Mouse (Mus musculus): ENCODE data around the gene Il17re.

Gene Il17re

DNA sequence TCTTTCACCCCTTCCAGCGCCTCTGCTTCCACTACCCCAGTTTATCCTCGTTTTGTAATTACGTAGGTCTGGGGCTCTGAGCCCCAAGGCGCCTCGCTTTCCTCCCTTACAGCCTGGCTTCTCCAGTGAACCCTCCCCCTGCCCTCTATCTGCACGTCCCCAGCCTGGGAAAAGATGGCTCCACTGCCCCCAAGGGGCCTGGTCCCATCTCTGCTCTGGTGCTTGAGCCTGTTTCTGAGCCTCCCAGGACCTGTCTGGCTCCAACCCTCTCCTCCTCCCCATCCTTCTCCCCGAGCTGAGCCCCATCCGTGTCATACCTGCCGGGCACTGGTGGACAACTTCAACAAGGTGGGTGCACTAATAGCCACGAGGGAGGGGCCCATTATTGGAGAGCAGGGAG lies 25.4 kb downstream of the Il17re start:
- DNase-seq (ENCODE audit: low read depth, low spot score), result no peak

DNA sequence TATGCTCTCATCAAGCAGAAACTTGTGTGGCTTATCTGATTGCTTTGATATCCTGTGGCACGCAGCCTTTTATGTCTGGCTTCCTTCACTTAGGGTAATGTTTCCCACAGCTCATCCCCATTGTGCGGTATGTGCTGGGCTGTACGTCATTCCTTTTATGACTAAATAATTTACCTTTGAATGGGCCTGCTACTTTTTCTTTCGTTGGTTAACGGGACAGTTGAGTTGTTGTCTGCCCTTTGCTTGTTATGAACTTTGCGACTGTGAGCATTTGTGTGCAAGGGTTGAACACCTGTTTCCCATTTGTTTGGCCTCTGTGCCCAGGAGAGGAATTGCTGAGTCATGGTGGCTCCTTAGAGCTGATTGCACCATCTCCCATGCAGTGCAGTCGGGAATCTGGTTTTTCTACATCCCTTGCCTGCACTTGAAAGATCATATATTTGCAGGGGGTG lies 28.9 kb downstream of the Il17re start:
- no peak for DNase-seq (ENCODE audit: low read depth, low spot score)

DNA sequence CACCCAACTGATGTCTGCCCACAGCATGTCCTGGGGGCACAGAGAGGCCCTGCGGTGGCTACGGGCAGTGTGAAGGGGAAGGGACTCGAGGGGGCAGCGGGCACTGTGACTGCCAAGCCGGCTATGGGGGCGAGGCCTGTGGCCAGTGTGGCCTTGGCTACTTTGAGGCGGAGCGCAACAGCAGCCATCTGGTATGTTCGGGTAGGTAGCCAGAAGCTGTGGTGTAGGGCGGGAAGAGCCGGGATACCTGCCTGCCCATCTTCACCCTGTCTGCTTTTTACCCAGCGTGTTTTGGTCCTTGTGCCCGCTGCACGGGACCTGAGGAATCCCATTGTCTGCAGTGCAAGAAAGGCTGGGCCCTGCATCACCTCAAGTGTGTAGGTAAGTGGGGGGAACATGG lies 31.1 kb downstream of the Il17re start:
- DNase-seq (ENCODE audit: low read depth, low spot score), result no peak

DNA sequence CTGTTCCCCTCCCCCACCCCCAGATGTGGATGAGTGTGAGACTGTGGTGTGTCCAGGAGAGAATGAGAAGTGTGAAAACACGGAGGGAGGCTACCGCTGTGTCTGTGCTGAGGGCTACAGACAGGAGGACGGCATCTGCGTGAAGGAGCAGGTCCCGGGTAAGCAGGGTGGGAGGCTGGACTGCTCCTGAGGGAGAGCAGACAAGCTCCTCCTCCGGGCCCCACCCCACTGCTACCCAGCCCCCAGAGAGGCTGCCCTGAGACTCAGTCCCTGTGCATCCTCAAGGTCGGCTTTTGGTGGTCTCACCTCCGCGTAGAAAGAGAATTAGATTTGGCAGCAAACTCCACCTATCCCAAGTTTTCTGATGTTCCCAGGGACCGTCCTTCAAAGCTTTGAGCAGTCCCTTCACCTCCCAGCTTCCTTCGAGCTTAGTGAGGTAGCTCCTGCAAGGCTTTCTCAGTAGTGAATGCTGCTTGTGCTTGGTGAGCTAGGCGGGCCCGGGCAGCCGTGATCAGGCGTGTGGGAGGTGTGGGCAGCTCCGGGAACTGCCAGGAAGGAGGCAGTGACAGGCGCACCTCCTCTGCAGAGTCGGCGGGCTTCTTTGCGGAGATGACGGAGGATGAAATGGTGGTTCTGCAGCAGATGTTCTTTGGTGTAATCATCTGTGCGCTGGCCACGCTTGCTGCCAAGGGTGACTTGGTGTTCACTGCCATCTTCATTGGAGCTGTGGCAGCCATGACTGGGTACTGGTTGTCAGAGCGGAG lies 34.0 kb downstream of the Il17re start:
- DNase-seq (ENCODE audit: low read depth, low spot score), result no peak

DNA sequence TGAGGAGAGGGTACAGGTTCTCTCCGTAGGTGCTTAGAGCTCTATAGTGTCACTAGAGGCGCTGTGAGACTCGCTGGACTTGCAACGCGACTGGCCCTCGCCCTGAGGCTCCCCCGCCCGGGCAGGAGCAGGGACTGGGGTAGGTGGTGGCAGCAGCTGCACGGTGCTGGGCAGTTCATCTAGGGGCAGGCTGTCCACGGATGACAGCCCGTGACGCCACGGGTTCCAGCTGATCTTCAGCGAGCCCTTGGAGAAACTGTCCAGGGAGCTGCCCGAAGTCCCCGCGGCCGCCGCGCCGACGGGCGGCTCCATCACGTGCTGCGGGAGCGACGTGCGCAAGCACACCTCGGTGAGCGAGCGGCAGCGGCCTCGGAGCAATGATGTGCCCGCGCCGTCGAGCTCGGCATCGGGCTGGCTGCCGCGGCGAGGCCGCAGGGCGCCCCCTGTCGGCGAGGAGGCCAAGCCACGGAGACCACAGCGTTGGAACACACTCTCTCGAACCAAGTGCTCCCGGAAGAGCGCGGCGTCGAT lies 36.0 kb downstream of the Il17re start:
- no peak for DNase-seq (ENCODE audit: low read depth, low spot score)

DNA sequence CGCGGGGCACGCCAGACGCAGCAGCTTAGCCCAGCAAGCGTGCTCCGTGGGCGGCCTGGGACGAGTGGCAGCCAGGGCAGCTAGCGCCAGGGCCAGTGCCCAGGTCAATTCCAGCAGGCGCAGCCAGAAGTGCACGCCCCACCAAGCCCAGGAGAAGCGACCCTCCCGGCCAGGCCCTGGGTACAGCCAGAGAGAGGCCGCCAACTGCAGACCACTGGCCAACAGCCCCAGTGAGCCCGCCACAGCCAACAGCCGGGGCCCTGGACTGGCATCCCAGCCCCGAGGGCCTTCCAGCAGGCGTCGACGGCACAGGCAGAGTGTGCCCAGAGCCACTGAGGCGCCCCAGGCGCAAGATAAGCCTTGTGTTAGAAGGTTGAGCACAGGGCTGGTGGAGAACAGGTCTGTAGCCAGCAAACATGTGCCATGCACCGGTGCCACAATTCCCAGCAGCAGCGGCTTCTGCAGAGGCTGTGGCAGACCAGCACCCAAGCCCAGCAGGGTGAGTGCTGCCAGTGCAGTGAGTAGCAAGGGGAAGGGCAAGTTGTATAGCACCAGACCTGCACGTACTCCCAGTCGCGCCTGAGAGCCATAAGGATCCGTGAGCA lies 36.9 kb downstream of the Il17re start:
- no peak for DNase-seq (ENCODE audit: low read depth, low spot score)

DNA sequence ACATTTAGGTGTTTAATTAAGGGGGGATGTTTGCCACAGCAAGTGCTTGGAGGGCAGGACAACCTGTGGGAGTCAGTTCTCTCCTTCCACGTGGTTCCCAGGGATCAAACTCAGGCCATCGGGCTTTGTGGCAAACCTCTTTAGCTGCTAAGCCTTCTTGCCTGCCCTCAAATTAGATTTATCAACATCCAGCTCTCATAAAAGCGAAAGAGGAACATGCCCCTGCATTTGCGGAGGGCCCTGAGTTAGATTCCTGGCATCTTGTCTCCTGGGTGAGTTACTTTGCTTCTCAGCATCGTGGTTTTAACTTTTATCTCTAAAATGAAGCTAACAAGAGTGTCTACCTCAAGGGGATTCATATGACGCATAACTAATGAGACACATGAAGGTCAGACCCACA lies 41.1 kb downstream of the Il17re start:
- DNase-seq (ENCODE audit: low read depth, low spot score), result no peak

DNA sequence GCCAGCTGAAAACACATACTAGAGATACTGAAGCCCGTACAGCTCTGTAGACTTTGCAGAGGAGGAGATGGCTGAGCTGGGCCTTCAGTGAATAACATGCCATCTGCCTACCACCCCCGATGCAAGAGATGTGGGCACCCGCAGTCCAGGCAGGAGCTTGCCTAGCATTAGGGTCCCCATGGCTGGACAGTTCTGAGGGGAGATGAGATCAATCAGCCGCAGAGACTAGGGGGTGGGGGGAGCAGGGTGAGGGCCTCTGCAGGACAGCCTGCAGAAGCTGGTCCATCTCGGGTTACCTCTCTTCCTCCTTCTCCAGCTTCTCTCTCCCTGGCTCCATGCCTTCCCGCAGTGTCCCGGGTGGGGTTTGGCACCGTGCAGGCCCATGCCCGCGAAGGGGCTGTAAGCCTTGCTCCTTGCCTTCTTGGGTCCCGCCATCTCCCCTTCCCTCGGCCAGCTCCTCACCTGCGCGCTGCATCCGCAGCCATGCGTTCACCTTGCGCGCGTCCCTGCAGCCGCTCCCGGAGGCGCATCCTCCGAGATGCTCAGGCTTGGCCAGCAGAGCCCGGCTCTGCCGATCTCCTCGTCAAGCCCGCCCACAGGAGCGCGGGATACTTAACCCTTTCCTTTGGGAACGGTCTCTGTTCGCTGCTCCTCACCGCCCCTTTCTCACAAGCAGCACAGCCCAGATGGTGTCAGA lies 43.3 kb downstream of the Il17re start, which contains the start of gene Prrt3:
Gene Prrt3, minus strand, starts transcription at position 544 of the 697 bp plus-strand sequence.
- DNase-seq (ENCODE audit: low read depth, low spot score), result peak; percentile 85

DNA sequence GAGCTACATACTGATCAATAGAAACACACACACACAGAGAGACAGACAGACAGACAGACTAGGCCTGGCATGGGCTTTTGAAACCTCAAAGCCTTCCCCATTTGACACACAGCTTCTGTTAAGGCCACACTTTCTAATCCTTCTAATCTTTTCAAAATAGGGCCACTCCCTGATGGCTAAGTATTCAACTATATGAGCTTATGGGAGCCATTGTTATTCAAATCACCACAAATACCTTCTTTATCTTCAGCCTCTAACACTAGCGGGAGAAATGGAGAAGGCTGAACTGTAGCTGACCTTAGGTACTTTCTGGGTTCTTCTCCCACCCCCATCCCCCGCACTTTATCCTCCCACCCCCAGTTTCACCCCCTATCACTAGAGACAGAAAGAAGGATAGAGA lies 44.5 kb downstream of the Il17re start:
- no peak for DNase-seq (ENCODE audit: low read depth, low spot score)

DNA sequence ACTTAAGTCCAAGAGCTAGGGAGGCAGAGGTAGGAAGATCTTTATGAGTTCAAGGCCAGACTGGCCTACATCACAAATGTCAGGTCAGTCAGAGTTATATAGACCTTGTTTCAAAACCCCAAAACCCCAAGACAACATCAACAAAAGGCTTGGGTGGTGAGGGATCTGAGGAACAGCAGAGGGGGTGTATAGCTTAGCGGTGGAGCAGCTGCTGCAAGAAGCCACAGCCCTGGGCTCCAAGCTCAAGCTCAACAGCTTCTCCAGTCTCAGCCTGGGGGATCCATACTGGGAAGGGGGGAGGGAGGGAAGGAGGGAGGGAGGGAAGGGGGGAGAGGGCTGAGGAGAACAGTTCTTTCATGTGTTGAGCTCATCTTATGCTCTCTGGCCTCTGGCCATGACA lies 47.4 kb downstream of the Il17re start:
- no peak for DNase-seq (ENCODE audit: low read depth, low spot score)

DNA sequence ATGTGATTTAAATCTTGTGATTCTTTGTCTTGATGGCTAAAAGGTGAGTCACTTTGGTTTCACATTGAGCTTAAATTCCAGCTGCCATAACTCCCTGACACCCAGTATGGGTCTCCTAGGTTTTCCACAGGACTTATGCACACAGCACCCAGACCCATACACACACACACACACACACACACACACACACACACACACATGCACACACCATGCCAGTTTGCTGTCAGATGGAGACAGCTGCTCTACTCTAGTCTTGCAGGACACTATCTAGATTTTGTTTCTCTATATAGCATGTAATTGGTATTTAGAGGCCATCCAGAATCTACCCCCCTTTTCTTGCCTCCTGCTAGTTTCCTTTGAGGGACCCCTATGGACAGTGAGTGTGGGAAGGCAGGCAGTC lies 48.8 kb downstream of the Il17re start:
- no peak for DNase-seq (ENCODE audit: low read depth, low spot score)

DNA sequence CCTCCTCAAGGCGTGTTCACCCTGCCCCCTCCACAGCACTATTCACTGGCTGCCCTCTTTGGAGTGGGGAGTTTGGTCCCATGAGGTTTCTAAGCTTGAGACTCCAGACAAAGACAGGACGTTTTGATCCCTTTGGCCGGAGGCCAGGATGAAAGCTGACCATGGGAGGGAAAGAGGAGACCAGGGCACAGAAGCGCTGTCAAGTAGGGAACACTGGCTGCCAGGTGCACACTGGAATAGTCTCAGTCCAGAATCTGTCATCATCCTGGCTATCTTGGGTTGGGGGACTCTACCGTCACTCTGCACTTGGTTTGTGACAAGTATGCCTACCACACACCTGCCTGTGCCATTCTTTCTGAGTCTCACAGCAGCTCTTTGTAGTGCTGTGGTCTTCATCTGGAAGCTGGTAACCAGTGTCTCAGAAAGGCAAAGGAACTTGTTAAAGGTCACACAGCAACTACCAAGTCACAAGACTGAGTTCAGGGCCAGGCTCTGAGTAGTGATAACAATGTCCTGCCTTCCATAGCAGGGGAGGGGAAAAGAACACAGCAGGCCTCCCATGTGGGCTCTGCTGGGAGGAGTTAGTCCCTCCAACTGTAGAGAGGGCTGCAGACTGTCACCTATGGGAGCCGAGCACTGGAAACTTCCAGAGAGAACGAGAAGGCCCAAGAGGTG lies 50.1 kb downstream of the Il17re start:
- no peak for DNase-seq (ENCODE audit: low read depth, low spot score)

DNA sequence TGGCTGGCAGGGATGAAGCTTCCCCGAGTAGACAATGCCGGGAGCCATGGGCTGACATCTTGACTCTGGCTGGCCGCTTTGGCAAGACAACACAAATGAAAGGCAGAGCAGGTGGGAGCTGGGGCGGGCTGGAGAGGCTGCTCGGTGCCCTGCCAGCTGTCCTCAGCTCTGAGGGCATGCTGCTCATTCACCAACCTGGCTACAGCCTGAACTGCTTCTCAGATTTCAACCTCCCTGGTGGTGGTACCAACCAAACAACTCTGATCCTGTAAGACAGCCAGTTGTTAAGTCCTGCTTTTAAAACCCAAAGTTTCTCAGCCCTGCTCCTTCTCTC lies 50.6 kb downstream of the Il17re start:
- DNase-seq (ENCODE audit: low read depth, low spot score), result no peak

DNA sequence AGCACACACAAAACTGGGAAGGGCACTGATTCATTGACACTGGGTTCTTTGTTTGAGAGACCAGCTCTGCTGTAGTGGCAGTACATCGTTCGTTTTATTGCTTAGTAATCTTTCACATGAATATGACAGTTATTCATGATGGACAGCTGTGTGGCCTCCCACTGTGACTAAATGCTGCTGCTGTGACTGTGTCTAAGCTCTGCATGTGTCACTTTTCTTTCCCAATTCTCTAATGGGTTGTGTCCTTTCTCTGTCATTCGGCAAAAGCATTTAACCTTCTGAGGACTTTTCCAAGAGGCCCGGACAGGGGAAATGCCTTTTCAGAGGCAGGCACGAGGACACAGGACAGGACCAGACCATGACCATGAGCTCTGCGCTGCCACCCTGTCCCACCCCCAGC lies 55.7 kb downstream of the Il17re start:
- DNase-seq (ENCODE audit: low read depth, low spot score), result no peak

DNA sequence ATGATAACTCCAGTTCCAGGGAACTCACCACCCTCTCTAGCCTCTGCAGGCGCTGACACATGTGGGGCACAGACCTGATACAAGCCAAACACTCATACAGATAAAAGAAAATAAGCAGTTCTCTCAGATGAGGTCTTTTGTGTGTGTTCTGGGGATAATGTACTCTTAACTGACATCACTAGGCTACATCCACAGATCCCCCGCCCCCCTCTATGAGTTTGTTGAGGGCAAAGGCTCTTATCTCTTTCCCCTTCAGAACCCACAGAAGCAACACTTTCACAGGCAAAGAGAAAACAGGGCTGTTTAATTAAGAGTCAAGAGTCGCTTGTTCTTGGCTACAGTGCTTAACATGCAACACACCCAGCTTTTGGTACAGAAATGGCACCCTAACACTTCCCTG lies 56.3 kb downstream of the Il17re start:
- DNase-seq (ENCODE audit: low read depth, low spot score), result no peak

DNA sequence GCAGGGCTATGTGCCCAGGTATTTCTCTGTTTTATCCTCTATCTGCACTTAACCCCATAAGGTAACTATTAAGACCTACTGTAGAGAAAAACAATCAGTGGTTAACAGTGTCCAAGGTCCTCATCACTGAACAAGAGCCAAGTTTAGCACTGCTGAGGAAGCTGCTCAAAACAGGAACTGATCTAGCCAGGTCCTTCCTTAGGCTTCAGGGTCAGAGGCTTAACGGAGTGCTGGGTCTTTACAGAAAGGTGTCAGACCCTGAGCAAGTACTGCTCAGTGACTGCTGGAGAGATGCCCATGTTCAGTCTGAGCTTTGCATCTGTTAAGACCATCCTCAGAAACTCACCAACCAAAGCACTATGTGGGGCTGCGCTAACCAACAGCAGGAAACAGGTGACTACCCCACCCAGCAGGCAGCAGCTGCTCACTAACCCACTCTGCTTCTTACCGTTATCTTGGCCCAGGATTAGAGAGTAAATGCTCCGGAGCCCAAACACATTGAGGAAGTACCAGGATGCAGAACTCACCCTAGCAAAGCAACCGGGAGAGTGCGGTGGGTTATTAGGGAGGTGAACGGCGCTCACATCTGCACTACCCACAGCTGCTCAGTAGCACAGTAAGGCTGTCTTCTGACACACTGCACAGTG lies 59.3 kb downstream of the Il17re start:
- DNase-seq (ENCODE audit: low read depth, low spot score), result no peak

All from telencephalon, adult 2 months (tissue).